Mouse (Mus musculus): ENCODE measurements around the gene Erf. TPM values are rescaled to one million over a fixed set of nuclear protein-coding genes. Genes with fewer than 3 reads are reported as not detected.

Gene Erf
- 8.7 and 10.3 TPM in 2 replicates for polyA plus RNA-seq (2015; fragmentation: Nextera tagmentation; extraction: Ambion mirVana)

DNA sequence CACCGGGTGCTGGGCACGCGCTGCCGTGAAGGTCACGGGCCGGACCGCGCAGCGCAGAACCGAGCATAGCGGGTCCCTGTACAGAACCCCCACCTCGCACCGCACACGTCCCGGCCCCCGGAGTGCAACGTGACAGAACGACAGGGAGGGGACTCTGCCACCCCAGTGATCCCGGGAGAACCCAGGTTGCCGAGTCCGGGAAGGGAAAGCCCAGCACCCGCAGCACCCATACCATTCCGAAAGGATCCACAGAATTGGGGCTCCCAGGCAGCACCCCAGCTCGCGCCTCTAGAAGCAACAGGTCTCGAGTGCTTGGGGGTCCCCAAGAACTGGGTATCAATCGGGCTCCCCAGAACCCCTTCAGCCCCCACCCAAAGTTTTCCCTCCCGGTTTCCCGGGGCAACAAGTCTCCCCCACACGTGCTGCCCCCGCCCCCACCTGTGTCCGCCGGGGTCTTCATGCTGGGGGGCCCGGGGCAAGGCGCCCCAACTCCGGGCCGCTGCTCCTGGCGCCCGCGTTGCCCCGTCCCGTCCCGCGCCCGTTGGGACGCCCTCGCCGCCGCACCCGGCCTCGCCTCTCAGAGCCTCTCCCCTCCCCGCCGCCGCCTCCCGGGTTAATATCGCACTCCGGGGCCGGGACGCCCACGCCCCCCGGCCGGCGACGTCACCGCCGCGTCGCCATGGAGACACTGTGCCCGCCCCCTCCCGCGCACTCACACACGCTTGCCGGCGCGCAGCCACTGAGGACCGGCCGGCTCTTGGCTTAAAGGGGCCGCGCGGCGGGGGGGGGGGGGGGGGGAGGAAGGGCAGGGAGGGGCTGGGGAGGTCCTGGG, at the start of gene Erf:
TSS of gene Erf (minus strand) at position 621 of the 832 bp plus-strand sequence.
- H3K9ac ChIP-seq (replicated peaks; ENCODE audit: low read depth): peak within 1 kb of the TSS; percentile 91
- no peaks in the 10 kb centered on the region for H3K9me3 ChIP-seq (ENCODE audit: low read length)
- peak within 1 kb of the TSS; percentile 79 for H3K4me2 ChIP-seq (replicated peaks; ENCODE audit: low read depth, low read length)
- H3K27ac ChIP-seq (ENCODE audit: low read length): peak within 1 kb of the TSS; percentile 99
- WGBS: 1% methylated on average over 54 of the region's 81 CpGs
- peak within 1 kb of the TSS; percentile 93 for H3K4me3 ChIP-seq (ENCODE audit: low read depth, low read length)
- DNase-seq (ENCODE audit: low spot score) (peak; percentile 96), ATAC-seq (peak; percentile 87)
- H3K27me3 ChIP-seq (replicated peaks; ENCODE audit: insufficient read depth, low read length): no peaks in the 10 kb centered on the region
- TF ChIP-seq EP300 (IDR thresholded peaks at IDR 0.05) (no peak), CTCF (IDR thresholded peaks at IDR 0.05) (no peak)
- no peaks in the 10 kb centered on the region; the same call in 1 of the 2 replicates for H3K36me3 ChIP-seq (ENCODE audit: insufficient read depth, low read length)
- H3K4me1 ChIP-seq (ENCODE audit: insufficient read depth, low read depth, low read length): peaks cover 29% of the 10 kb centered on the region

DNA sequence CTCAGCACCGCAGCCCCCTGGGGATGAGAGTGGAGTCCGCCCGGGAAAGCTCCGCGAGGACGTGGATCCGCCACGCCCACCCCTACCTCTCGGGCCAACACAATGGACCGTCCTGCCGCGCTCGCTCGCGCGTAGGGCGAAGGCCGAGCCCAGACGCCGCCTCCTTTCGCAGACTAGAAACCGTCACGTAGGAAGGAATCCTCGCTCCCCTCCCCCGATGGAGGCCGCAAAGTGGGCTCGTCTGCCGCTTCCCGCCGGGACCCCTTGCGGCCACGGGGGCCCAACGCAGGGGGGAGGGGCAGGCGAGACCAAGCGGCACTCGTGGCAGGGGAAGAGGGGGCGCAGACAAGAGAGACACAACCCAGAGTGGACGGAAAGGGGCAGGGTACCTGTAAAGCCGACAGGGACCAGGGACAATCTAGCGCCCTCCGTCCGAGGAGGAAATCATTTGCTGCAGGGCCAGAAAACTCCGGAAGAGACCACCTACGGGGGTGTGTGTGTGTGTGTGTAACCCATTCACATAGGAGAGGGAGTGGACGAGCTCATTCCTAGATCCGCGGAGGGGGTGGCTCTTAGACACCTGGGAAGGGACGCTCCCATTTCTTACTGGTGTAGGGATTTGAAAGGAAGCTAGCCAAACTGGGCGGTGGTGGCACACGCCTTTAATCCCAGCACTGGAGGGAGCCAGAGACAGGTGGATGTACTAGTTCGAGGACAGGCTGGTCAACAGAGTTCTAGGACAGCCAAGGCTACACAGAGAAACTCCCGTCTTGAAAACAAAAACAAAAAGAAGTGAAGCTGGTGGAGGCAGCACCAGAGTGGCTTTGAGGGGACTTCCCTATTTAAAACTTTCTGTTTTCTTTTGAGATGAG, 47.1 kb upstream of the Erf start, which contains the start of gene Pafah1b3:
TSS of gene Pafah1b3 (minus strand) at position 533 of the 872 bp plus-strand sequence.
- ATAC-seq (peak; percentile 92), DNase-seq (ENCODE audit: low spot score) (peak; percentile 95)
- Histone ChIP-seq H3K9me3 (ENCODE audit: low read length) (no peaks in the 10 kb centered on the region), H3K36me3 (ENCODE audit: insufficient read depth, low read length) (peaks cover 7% of the 10 kb centered on the region; the same call in 1 of the 2 replicates), H3K9ac (replicated peaks; ENCODE audit: low read depth) (peak within 1 kb of the TSS; percentile 55), H3K27me3 (replicated peaks; ENCODE audit: insufficient read depth, low read length) (no peaks in the 10 kb centered on the region), H3K4me2 (replicated peaks; ENCODE audit: low read depth, low read length) (peak within 1 kb of the TSS; percentile 97), H3K4me1 (ENCODE audit: insufficient read depth, low read depth, low read length) (0 out of 2 replicates have a peak, but pooled peaks cover 3% of the 10 kb centered on the region), H3K4me3 (ENCODE audit: low read depth, low read length) (peak within 1 kb of the TSS; percentile 64), H3K27ac (ENCODE audit: low read length) (peak within 1 kb of the TSS; percentile 84)
- TF ChIP-seq CTCF (IDR thresholded peaks at IDR 0.05) (peak; percentile 64), EP300 (IDR thresholded peaks at IDR 0.05) (no peak)
- 2% methylated on average over 51 of the region's 52 CpGs for WGBS

DNA sequence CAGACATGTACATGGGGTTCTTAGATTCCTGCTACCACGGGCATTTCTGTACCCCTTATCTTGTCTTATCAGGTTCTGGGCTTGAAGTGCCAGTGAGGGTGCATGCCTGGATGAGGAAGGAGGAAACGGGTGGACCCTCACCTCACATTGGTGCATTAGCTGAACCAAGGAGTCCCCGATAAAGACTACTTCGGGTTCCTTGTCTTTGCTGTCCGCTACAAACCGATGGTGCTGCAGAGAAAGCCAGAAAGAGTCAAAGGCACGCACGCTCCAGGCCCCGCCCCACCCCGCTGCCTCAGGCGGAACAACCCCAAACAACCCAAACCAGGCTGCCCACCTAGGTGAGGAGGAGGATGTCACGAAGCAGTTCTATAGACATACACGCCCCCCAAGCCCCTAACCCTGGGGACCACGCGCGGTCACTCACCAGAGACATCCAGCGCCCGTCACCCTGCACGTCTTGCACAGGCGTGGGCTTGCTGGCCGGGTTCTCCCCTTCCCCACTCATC, 46.4 kb upstream of the Erf start:
- peak; percentile 18 for ATAC-seq
- DNase-seq (ENCODE audit: low spot score): peak; percentile 34
- H3K4me1 ChIP-seq (ENCODE audit: insufficient read depth, low read depth, low read length): 0 out of 2 replicates have a peak, but pooled peaks cover 3% of the 10 kb centered on the region
- peak overlapping the region; percentile 55 for H3K9ac ChIP-seq (replicated peaks; ENCODE audit: low read depth)
- peak overlapping the region; percentile 97 for H3K4me2 ChIP-seq (replicated peaks; ENCODE audit: low read depth, low read length)
- TF ChIP-seq EP300 (IDR thresholded peaks at IDR 0.05): no peak
- TF ChIP-seq CTCF (IDR thresholded peaks at IDR 0.05): no peak
- H3K27me3 ChIP-seq (replicated peaks; ENCODE audit: insufficient read depth, low read length): no peaks in the 10 kb centered on the region
- H3K36me3 ChIP-seq (ENCODE audit: insufficient read depth, low read length): peaks cover 10% of the 10 kb centered on the region; the same call in 1 of the 2 replicates
- under 1% methylated on average over 21 of the region's 21 CpGs for WGBS
- H3K9me3 ChIP-seq (ENCODE audit: low read length): no peaks in the 10 kb centered on the region
- H3K4me3 ChIP-seq (ENCODE audit: low read depth, low read length): peak overlapping the region; percentile 64
- H3K27ac ChIP-seq (ENCODE audit: low read length): peak overlapping the region; percentile 84

DNA sequence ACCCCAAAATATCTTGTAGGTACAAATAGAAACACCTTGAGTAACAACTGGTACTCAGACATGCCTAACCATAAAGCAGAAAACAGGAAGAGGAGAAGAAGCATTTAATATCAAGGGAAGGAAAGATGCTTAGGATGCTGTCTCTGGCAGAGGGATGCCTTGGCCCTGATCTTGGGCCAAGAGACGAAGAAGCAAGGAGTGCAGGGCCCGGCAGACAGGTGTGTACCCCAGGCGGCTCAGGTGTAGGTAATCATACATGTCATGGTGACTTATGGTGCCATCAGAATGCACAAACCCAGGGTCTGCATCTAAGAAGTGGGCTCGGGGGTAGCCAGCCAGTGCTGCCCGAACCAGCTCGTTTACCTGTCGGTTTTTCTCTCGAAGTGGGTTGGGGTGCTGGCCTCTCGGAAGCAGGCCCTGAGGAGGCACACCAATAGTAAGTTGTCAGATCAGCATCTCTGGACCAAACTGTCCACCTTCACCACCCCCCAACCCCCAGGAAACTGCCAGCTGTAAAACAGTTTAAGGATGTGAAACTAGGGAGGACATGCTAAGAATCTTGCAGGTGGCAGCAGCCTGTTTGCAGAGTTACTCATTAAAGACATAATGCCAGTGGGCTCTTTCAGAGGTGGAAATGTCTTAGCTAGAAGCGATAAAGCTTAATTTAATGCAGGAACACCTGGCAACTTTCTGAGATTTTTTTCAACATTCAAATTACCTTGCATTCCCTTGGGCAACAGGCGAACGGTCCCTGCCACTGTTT, 44.6 kb upstream of the Erf start:
- no peak for ATAC-seq
- TF ChIP-seq CTCF (IDR thresholded peaks at IDR 0.05): no peak

DNA sequence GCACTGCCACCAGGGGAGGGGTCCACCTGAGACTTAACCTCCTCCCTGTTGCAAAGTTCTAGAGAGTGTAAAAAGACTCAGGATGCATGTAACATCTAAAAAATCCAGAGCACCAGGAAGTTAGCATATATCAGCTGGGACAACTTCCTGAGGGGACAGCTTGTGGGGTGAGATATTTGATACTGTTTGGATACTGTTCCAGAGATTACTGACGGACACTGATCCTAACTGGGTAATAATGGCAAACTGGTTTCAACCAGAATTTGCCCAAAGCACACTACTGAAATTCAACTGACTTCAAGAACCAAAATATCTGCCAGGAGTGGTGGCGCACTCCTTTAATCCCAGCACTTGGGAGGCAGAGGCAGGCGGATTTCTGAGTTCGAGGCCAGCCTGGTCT, 43.9 kb upstream of the Erf start:
- Histone ChIP-seq H3K4me2 (replicated peaks; ENCODE audit: low read depth, low read length) (no peak overlapping the region), H3K36me3 (ENCODE audit: insufficient read depth, low read length) (peaks cover 31% of the 10 kb centered on the region; the same call in 1 of the 2 replicates), H3K4me1 (ENCODE audit: insufficient read depth, low read depth, low read length) (0 out of 2 replicates have a peak, but pooled peaks cover 3% of the 10 kb centered on the region), H3K27ac (ENCODE audit: low read length) (no peak overlapping the region), H3K9ac (replicated peaks; ENCODE audit: low read depth) (no peak overlapping the region), H3K27me3 (replicated peaks; ENCODE audit: insufficient read depth, low read length) (no peaks in the 10 kb centered on the region), H3K4me3 (ENCODE audit: low read depth, low read length) (no peak overlapping the region), H3K9me3 (ENCODE audit: low read length) (no peaks in the 10 kb centered on the region)
- WGBS: 89% methylated on average over 4 of the region's 4 CpGs
- no peak for DNase-seq (ENCODE audit: low spot score)
- no peak for TF ChIP-seq EP300 (IDR thresholded peaks at IDR 0.05)
- no peak for TF ChIP-seq CTCF (IDR thresholded peaks at IDR 0.05)
- ATAC-seq: no peak

More for the DNA sequence above, 44.6 kb upstream of the Erf start:
- no peaks in the 10 kb centered on the region for H3K9me3 ChIP-seq (ENCODE audit: low read length)
- no peak overlapping the region for H3K4me2 ChIP-seq (replicated peaks; ENCODE audit: low read depth, low read length)
- 87% methylated on average over 12 of the region's 12 CpGs for WGBS
- DNase-seq (ENCODE audit: low spot score): no peak
- peaks cover 25% of the 10 kb centered on the region; the same call in 1 of the 2 replicates for H3K36me3 ChIP-seq (ENCODE audit: insufficient read depth, low read length)
- H3K4me1 ChIP-seq (ENCODE audit: insufficient read depth, low read depth, low read length): 0 out of 2 replicates have a peak, but pooled peaks cover 3% of the 10 kb centered on the region
- H3K4me3 ChIP-seq (ENCODE audit: low read depth, low read length): no peak overlapping the region
- no peak overlapping the region for H3K9ac ChIP-seq (replicated peaks; ENCODE audit: low read depth)
- H3K27ac ChIP-seq (ENCODE audit: low read length): no peak overlapping the region
- H3K27me3 ChIP-seq (replicated peaks; ENCODE audit: insufficient read depth, low read length): no peaks in the 10 kb centered on the region
